Mouse (Mus musculus): ENCODE results near the gene Tmem234. TPM values are rescaled to one million over a fixed set of nuclear protein-coding genes. Genes with fewer than 3 reads are reported as not detected.
A peak's percentile ranks its signal among the peaks of the same experiment; 100 is the strongest.
"Not testable (repeated sequence)": the region's sequence is repeated elsewhere in the genome, so short reads cannot be mapped to it uniquely, and the experiment has no call there.

Gene Tmem234
- total RNA-seq (2021) (10 to 100 TPM; 35.9 to 41.7 TPM), polyA plus RNA-seq (2012; rRNA removed) (69.5 and 74.9 TPM in 2 replicates)
- long read RNA-seq, transcript Tmem234-210 (5 exons, 1,519 nt), result minor isoform, 11 of 60 reads
- long read RNA-seq, transcript Tmem234-201 (5 exons, 1,437 nt), result major isoform, 19 of 60 reads
- long read RNA-seq, transcript Tmem234-220 (4 exons, 652 nt), result minor isoform, 6 of 60 reads
- long read RNA-seq, partial matches to known transcripts, result 5 of 60 reads
- long read RNA-seq, other reads (novel, unspliced or antisense), result 8 of 60 reads

DNA sequence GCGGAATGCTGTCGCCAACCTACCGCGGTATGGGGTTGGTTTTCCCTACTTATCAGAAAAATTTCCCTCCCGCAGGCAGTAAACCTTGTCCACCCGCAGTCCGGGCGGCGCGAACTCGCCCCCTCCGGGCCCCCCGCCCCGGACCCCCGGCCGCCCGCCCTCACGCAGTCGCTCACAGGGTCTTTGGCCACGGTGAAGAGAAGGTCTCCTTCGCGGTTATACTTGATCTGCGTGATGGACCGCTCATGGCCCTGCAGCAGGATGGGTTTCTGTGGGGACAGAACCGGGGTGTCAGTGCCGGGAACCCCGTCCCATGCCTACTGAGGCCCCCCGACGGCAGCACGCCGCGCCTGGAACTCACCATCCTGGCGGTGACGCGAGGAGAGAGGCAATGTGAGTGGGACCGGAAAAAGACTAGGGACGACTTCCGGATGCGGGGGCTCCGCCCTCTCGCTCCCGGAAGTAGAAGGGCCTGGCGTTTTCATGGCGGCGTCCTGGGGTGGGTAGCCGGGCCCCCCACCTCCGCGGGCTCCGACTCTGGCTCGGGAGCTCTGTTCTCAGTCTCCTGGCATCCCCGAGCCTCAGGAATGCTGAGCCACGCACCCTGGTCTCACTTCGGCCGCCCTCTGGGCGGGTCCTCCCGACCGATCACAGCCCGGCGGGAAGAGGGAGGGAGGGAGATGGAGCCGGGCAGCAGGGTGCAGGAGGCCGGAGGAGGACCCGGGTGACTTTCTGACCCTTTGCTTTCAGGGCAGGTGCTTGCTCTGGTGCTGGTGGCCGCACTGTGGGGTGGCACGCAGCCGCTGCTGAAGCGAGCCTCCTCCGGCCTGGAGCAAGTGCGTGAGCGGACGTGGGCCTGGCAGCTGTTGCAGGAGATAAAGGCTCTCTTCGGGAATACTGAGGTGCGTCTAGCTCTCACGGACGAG lies at the start of gene Tmem234, which contains the start of gene Eif3i:
Gene Tmem234 (plus strand): TSS at position 436 of the 926 bp plus-strand sequence.
Gene Eif3i (minus strand): TSS at position 416 of the 926 bp plus-strand sequence.
- peak; percentile 79 for TF ChIP-seq POLR2A (IDR thresholded peaks at IDR 0.05; ENCODE audit: insufficient read depth, low read depth, low read length)
- peak; percentile 20; the same call in 1 of the 2 replicates for TF ChIP-seq CTCF (IDR thresholded peaks at IDR 0.05)
- 0 out of 2 replicates have a peak, but pooled peaks have one; percentile 25 for TF ChIP-seq EP300 (IDR thresholded peaks at IDR 0.05; ENCODE audit: insufficient read depth, low read depth, low read length)
- H3K36me3 ChIP-seq (ENCODE audit: control insufficient read depth, insufficient read depth, low read length), result no peaks in the 10 kb centered on the region; the same call in 1 of the 2 replicates
- peak; percentile 87 to 89 for DNase-seq

DNA sequence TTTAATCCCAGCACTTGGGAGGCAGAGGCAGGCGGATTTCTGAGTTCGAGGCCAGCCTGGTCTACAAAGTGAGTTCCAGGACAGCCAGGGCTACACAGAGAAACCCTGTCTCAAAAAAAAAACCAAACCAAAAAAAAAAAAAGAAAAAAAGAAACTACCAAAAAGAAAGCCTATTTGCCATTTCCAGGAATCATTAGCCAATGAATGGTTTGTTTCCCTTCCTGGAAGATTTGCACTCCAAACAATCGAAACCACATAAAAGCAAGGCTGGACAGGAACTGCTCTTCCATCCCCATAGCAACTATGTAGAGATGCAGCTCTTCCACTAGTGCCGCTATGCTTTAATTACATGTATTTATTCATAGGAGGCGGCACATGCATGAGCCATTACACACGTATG lies 46.0 kb upstream of the Tmem234 start:
- H3K9ac ChIP-seq (ENCODE audit: low read depth, low read length); intact Hi-C loops (cut with DNase I); H3K27ac ChIP-seq; H3K4me1 ChIP-seq (ENCODE audit: control insufficient read depth, insufficient read depth, low read length); H3K79me2 ChIP-seq (replicated peaks; ENCODE audit: control insufficient read depth, insufficient read depth, low read length); H3K36me3 ChIP-seq (ENCODE audit: control insufficient read depth, insufficient read depth, low read length); DNase-seq; H3K27me3 ChIP-seq (ENCODE audit: control insufficient read depth, insufficient read depth, low read length); H3K4me3 ChIP-seq: not testable (repeated sequence)
- WGBS, result 73% methylated on average over 6 of the region's 6 CpGs

More for the DNA sequence above, at the start of gene Tmem234, which contains the start of gene Eif3i:
- WGBS, result under 1% methylated on average over 74 of the region's 74 CpGs
- Histone ChIP-seq H3K4me3 (peak within 1 kb of the TSS; percentile 90), H3K4me1 (ENCODE audit: control insufficient read depth, insufficient read depth, low read length) (peaks cover 4% of the 10 kb centered on the region), H3K79me2 (replicated peaks; ENCODE audit: control insufficient read depth, insufficient read depth, low read length) (peaks cover 4% of the 10 kb centered on the region), H3K27me3 (ENCODE audit: control insufficient read depth, insufficient read depth, low read length) (no peaks in the 10 kb centered on the region), H3K27ac (peak within 1 kb of the TSS; percentile 77), H3K9ac (ENCODE audit: low read depth, low read length) (peak within 1 kb of the TSS; percentile 63)
- intact Hi-C loops (cut with DNase I), result loop anchor here (2.0 kb wide), 1 partner anchor 58 kb away; the partner anchor contains the start of gene Hdac1

DNA sequence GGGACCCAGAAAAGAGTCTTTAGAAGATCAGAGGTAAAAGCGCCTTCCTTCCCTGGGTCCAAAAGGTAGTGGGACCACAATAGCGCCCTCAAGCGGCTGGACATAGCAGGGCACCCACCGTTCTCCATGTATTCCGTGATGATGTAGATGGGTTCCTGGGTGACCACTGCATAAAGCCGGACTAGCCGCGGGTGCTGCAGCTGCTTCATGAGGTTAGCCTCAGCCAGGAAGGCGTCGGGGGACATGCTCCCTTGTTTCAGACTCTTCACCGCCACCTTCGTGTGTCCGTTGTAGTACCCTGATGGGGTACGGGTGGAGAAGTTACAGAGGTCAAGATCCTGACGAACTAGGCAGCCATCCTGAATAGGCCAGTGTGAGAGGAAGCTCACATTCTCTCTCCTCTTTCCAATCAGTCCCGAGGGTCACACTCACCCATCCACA lies 45.0 kb upstream of the Tmem234 start:
- peak overlapping the region; percentile 40 for H3K4me3 ChIP-seq
- H3K27me3 ChIP-seq (ENCODE audit: control insufficient read depth, insufficient read depth, low read length), result no peaks in the 10 kb centered on the region
- no peak overlapping the region for H3K27ac ChIP-seq
- H3K79me2 ChIP-seq (replicated peaks; ENCODE audit: control insufficient read depth, insufficient read depth, low read length), result no peaks in the 10 kb centered on the region
- no peaks in the 10 kb centered on the region for H3K36me3 ChIP-seq (ENCODE audit: control insufficient read depth, insufficient read depth, low read length)
- peaks cover 5% of the 10 kb centered on the region for H3K4me1 ChIP-seq (ENCODE audit: control insufficient read depth, insufficient read depth, low read length)
- whole genome bisulfite sequencing, result 5% methylated on average over 16 of the region's 16 CpGs
- no peak for TF ChIP-seq EP300 (IDR thresholded peaks at IDR 0.05; ENCODE audit: insufficient read depth, low read depth, low read length)
- peak; percentile 69 for TF ChIP-seq CTCF (IDR thresholded peaks at IDR 0.05)
- intact Hi-C loops (cut with DNase I), result no loop called here
- no peak overlapping the region for H3K9ac ChIP-seq (ENCODE audit: low read depth, low read length)
- peak in 1 of 2 experiments; percentile 49 for DNase-seq

DNA sequence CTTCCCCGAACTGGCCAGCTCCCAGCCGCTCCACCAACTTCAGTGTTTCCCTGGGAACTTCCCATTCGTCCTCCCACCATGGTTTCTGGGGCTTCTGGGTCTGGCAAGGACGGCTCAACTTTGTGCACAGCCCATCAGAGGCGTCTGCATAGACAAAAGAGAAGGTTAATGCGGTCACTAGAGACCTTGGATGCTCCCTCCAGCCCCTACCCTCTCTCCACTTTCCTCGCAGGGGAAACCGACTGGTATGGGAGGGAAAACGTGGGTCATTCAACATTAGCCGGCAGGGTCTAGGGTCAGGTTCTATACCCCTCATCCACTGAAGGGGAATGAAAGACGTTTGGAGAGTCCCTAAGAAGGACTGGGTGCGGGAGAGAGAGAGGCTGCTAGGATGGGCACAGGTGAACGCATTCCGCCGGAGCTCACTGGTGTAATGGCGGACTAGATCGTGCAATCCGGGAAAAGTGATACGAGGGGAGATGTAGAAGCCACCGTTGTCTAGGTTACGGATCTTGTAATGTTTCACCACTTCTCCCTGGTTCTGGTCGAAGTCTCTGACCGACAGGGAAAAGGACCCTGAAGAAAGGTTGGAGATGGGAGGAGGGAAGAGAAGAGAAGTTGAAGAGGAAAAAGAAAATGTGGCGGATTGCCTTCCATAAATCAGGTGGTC lies 44.5 kb upstream of the Tmem234 start:
- peaks cover 5% of the 10 kb centered on the region for H3K4me1 ChIP-seq (ENCODE audit: control insufficient read depth, insufficient read depth, low read length)
- DNase-seq, result no peak
- H3K9ac ChIP-seq (ENCODE audit: low read depth, low read length), result peak overlapping the region; percentile 39
- intact Hi-C loops (cut with DNase I), result loop anchor here (2.0 kb wide), 2 partner anchors 13 to 19 kb away; partner anchors contain the start of gene Hdac1
- no peak overlapping the region for H3K27ac ChIP-seq
- 2% methylated on average over 24 of the region's 24 CpGs for WGBS
- H3K4me3 ChIP-seq, result peak overlapping the region; percentile 40
- H3K27me3 ChIP-seq (ENCODE audit: control insufficient read depth, insufficient read depth, low read length), result no peaks in the 10 kb centered on the region
- no peaks in the 10 kb centered on the region for H3K79me2 ChIP-seq (replicated peaks; ENCODE audit: control insufficient read depth, insufficient read depth, low read length)
- TF ChIP-seq CTCF (IDR thresholded peaks at IDR 0.05), result no peak
- no peak for TF ChIP-seq POLR2A (IDR thresholded peaks at IDR 0.05; ENCODE audit: insufficient read depth, low read depth, low read length)
- TF ChIP-seq EP300 (IDR thresholded peaks at IDR 0.05; ENCODE audit: insufficient read depth, low read depth, low read length), result no peak
- H3K36me3 ChIP-seq (ENCODE audit: control insufficient read depth, insufficient read depth, low read length), result no peaks in the 10 kb centered on the region

DNA sequence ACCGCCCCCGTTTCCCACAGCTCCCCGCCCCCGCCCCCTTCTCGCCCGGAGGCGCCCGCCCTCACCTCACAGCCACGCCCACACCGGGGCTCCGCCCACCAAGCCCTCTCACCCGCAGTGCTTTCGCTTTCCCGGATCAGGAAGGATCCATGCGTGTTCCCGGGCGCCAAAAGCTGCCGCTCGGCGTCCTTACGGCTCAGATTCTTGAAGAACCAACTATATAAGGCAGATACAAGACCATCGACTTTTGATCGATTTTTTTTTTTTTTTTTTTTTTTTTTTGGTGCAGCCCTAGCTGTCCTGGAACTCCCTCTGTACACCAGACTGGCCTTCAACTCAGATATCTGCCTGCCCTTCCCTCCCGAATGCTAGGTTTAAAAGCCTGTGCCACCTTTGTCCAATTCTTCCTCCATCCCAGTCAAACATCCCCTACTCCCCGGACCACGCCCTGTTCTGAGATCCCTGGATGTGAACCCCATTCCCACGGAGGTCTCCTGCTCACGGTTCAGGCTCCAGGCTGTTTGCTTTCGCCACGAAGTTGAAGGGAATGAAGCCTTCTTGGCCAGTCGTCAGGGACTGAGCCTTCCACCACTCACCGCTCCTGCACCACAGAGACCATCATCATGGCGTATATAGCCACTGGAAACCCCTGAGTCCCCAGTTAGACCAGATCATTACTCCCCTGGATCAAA lies 43.8 kb upstream of the Tmem234 start:
- Histone ChIP-seq H3K36me3 (ENCODE audit: control insufficient read depth, insufficient read depth, low read length) (no peaks in the 10 kb centered on the region), H3K4me1 (ENCODE audit: control insufficient read depth, insufficient read depth, low read length) (peaks cover 5% of the 10 kb centered on the region), H3K79me2 (replicated peaks; ENCODE audit: control insufficient read depth, insufficient read depth, low read length) (no peaks in the 10 kb centered on the region), H3K27me3 (ENCODE audit: control insufficient read depth, insufficient read depth, low read length) (no peaks in the 10 kb centered on the region), H3K9ac (ENCODE audit: low read depth, low read length) (peak overlapping the region; percentile 58), H3K4me3 (peak overlapping the region; percentile 40), H3K27ac (peak overlapping the region; percentile 62)
- peak; percentile 93 for TF ChIP-seq POLR2A (IDR thresholded peaks at IDR 0.05; ENCODE audit: insufficient read depth, low read depth, low read length)
- TF ChIP-seq CTCF (IDR thresholded peaks at IDR 0.05), result no peak
- 0 out of 2 replicates have a peak, but pooled peaks have one; percentile 8 for TF ChIP-seq EP300 (IDR thresholded peaks at IDR 0.05; ENCODE audit: insufficient read depth, low read depth, low read length)
- peak; percentile 90 to 93 for DNase-seq
- 6% methylated on average over 33 of the region's 33 CpGs for WGBS
- intact Hi-C loops (cut with DNase I), result loop anchor here (2.0 kb wide), 2 partner anchors 14 to 18 kb away; partner anchors contain the start of gene Hdac1

All from heart, adult 2 months (tissue).